Mouse (Mus musculus): Measurements from ENCODE around the gene Glrx.
"Not testable (repeated sequence)": the region's sequence is repeated elsewhere in the genome, so short reads cannot be mapped to it uniquely, and the experiment has no call there.

The Glrx gene

DNA sequence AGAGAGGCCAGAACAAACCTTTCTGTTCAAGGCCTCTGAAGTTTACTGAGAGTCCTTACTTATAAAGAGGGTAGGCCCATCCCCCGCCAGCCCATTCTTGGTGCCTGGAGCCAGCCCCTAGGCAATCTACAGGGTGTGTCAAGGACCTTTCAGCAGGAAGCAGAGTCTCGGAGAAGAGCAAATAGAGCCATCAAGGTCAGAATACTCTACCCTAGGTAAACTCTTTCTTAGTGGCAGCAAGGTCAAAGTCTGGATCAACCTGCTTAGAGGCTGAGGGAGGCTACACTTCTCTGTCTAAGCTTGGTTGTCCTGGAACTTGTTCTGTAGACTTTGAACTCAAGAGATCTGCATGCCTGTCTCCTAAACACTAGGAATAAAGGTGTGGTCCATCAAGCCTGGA lies 4.2 kb upstream of the Glrx start:
- no peak for DNase-seq

DNA sequence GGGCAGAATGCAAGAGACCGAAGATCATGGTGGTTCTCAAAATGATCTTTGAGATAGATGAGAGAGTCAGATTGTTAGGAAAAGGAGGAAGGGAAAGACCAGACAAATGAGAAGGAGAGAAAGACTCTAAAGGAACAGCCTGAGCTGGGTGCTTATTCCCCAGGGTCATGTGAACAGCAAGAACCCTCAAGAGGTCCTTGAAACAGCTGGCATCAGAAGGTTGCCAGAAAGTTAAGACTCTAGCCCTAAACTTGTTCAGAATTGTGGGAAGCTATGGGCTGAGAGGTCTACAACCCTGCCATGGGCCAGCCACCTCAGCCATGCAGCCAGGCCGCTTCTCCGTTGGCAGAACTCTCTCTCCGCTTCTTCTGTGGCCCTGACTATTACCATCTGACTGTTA lies 1.2 kb upstream of the Glrx start:
- no peak for DNase-seq

DNA sequence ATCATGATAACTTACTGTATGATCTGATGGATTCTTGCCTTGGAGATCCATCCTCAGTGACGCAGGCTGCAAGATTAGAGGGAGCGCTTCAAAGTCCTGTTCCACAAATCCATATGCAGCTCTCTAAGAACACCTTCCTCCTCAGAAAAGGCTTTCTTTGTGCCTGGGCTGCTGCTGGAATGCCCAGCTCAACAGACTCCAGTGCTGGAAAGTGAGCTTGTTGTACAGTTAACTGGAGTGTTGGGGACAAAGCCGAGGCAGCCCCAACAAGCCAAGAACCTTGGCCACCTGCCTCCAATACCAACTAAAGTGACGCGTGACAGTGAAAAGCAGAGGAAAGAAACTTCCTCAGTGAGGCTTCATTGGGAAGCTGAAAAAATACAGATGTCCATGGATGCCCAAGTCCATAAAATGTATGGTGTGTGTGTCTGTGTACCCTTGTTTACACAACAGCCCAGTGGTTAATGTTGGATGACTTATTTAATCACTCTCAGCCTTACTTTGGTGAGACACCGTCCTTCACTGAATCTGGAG lies 1.2 kb downstream of the Glrx start:
- DNase-seq = no peak

DNA sequence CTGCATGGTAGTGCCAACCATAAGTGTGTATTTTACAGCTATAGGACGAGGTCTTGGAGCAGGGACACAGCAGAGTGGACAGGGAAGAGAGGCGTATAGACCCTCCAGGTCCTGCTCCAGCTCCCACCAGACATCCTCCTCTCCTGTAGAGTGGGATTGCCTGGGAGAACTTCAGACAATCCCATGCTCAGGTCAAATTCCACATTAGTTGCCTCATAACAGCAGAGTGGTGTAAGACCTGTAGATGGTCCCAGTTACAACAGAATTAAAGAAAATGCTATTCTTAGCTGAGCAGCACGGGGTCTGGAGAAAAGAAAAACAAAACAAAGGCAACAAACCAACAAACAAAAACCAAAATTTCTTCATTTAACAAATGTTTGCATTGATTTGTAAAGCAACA lies 2.3 kb downstream of the Glrx start:
- no peak for DNase-seq

DNA sequence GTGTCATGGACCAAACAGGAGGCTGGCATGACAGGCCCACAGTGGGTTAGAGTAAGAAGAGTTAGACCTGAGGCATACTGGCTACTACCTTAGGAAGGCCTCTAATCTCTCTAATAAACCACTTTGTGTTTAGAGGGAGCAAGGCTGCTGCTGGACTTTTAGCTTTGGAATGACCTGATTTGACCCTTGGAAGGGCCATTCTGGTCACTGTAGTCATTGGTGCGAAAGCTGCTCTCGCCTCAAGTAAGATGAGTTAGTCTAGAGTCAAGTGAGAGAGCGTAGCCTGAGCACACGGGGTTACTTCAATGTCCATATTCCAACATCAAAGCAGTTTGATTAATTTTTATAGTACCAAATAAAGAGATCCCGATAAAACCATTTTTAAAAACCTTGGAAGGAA lies 3.7 kb downstream of the Glrx start:
- no peak for DNase-seq

DNA sequence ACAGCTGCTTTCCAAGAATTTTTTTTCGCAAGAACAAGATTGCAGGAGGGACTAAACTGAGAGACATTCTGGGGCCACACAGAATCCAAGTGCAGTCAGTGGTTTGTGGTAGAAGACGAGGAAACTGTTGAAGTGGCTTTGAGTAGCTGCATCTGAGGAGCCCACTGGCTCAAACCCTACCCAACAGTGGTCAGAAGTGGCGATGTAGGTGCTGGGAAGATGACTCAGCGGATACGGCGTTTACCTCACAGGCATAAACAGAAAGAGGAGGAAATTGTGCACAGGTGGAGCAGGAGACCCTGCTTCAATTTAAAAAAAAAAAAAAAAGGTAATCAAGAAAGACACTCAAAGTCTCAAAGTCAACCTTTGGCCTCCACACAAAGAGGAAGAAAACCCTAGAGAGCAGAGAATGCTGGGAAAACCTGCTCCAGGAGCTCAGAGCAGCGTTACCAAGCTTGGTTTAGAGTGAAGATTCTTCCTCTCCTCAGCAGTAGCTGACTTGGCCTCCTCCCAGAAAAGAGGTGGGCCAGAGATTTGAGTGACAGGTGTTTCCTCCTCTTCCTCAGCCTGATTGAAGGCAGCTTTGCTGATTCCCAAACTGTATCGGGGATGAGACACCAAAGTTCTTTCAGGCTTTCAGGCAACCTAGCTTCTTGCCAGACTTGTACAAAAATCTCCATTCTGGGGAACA lies 4.5 kb downstream of the Glrx start:
- peak in 1 of 2 experiments; percentile 12 for DNase-seq

DNA sequence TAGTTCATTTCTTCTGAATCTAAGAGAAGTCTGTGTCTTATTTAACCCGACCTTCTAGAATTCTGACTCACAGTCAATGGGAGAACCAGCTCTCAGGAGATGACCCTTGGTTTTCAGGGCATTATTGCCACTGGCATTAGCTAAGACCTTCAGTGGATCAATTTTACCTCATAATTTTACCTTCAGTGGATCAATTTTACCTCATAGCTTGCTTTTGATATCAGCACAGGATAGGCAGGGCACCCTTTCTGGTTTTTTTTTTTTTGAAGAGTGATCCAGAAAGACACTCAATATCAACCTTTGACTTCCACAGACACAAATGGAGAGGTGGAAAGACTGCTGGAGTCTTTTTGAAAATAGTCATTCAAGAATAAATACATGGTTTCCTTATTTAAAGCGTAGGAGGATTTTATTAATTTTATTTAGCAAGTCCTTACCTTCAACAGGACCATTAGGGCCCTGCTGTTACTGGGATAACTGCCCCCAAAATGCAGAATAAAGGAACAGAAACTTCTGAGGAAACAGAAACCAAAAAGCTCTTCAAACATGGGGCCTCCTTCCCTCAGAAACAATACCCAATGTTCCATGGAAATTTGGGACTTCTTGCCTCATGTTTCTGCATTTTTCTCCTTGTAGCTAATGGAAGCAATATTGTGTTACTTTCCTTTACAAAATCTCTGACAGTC lies 5.3 kb downstream of the Glrx start:
- no peak for DNase-seq

DNA sequence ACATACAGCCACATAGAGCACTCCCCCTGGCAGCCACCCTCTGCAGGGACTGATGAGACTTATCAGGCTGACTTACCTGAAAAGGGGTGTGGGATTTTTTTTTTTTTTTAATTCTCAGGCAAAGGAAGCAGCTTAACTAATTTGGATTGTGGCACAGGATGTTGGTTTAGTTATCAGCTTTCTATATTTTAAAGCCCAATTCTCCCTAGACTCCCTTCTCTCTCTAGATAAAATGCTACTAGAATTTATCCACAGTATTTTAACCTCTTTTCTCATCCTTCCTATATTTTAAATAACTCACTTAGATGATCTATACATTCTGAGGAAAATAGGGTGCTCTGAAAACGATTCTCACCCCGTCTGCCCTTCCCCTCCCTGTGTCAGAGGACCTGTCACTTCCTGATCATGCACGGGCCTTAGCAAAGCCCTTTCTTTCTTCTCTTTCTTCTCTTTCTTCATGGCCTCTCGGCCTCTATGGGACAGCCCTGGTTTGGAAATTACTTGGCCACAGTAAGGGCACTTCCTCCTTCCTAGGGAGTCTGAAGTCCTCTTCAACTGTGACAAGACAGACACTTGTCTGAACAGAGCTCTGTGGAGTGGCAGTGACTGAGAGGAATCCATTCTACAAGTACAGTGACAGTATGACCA lies 6.0 kb downstream of the Glrx start:
- DNase-seq = no peak

DNA sequence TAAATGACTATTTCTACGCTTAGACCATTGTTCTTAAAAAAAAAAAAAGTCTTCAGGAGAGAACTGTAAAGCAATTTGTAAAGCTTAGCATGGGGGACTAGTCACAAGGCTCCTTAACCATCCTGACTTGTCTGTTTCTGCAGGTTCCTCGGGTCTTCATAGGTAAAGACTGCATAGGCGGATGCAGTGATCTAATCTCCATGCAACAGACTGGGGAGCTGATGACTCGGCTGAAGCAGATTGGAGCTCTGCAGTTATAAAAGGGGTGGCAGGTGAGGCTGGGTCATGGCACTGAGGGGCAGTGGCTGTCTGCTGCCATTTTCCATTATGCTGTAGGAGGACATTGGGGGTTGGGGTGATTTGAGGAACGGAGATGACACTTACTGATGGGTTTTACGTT lies 7.4 kb downstream of the Glrx start:
- DNase-seq = no peak

DNA sequence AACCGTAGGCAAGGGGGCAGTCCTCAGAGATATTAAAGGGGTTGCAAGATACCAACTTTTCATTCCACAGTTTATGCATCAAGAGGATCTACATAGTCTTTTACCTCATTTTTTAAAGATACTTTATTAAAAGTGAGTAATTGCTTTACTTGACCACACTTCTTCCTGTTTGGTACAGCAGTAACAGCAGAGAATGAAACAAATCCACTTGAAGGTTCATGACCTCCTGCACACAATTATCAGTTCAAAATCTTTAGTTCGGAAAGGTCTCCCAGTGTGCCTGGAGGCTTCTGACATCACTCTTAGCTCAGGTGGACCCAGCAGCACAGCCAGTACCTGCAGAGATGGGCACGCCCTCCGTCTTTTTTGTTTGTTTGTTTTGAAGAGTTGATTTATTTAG lies 12.4 kb downstream of the Glrx start:
- no peak for DNase-seq

DNA sequence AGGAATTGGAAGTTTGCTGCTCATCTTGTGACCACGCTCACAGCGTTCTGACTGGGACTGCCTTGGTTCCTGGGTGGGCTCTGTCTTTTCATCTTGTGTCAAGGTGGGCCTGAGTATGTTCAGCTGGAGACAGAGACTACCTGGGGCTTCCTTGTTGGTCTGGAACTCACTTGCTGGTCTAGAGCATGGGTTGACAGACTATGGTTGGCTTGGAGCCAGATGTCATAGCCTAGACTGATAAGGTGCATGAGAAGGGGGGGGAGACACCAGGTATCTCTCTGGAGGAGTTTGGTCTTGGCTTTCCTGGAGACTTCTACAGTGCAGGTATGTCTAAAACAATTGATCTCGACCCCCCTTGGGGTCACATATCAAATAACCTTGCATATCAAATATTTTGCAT lies 13.4 kb downstream of the Glrx start:
- DNase-seq = no peak

DNA sequence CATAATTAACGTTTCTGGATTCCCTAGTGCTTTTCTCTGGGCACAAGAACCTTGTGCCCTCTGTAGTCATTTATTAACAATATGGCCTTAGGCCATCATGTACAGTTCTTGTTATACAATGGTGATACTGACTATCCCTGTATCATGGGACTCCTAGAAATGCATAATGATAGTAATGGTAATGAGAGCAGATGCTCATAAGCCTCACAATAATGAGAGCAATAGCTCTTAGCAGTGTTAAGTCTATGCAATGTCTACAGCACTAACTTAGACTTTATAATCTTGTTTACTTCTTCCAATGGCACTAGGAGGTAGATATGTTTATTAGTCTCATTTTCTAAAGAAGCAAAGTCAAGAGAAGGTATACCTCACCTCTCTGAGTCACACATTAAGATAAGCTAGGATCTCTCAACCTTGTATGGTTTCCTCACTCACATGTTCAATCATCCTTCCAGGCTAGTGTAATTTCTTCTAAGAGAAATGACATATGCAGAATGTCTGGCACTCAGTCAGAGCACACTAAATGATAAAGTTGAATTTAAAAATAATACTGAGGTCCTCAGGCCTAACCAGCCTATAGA lies 19.7 kb downstream of the Glrx start:
- DNase-seq = no peak

DNA sequence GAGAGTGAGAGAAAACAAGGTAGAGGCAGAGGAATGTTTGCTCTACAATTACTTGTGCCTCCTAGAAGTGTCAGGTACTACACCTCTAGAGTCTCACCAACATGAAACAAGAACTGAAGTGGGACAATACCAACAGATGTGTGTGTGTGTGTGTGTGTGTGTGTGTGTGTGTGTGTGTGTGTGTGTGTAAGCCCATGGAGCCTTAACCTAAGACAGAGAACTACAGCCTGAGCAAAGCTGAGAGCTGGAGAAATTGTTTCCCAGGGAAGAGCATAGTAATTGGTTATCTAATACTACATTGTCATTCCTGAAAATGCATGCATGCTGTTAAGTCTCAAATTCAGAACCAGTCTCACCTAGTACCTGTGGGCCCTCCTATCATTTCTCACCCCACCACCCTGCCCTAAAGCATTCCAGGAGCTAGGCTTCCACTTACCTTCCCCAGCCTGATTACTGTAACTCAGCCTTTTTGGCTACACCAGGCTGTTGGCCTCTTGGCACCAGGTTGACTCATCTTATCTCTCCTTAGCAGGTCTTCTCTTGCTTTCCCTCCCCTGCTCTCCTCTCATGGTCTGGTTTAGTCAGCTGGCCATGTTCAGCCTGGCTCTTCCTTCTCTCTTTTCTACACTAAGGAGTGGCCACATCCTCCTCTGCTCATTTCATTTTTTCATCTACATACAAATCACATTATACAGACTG lies 26.0 kb downstream of the Glrx start:
- no peak for DNase-seq

DNA sequence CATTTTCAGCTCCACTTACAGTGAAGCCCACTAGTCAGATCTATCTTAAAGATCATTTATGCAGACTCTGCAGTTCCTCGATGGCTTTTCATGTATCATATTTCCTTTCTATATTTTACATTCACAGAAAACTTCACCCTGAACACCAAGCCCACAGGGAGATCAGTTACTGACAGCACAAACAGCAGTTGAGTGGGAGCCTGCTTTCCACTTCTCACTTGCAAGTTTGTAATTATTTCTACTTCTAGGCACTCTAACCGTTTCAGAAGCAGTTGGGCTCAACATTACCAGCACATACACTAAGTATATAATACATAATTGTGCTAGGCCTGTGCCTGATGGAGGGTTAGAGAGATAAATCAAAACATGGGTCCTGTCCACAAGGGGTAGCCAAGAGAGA lies 28.2 kb downstream of the Glrx start:
- no peak for DNase-seq

DNA sequence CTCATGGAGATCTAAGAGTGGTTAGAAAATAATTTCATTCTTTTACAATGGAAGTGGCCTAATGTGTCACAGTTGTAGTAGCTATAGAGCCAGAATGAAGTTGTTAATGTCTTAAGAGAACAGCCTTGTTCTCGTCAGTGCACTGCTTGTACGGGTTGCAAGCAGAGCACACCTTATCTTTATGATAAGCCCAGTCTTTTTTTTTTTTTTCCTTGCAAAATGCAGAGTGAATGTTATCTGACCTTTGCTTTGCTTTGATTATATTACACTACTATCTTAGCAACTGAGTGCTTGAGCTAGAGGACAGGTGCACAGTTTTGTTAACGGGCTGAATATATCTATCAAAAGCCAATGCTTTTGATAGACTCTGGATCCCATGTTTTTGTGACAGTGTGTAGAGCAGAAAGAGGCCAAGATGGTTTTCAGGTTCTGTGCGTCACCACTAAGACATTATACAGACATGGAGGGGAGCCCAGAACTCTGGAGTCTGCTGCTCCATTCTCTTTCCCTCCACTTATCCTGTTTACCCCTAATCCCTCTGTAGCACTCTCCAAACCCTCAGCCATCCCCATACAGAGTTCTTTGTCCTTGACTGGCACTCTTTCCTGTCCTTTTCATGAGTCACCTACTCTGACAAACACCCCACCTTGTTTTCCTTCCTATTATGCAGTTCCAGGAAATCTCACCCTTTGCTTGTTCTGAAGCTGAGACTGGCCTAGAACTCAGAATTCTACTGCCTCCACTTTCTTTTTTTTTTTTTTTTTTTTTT lies 35.1 kb downstream of the Glrx start:
- DNase-seq = no peak

DNA sequence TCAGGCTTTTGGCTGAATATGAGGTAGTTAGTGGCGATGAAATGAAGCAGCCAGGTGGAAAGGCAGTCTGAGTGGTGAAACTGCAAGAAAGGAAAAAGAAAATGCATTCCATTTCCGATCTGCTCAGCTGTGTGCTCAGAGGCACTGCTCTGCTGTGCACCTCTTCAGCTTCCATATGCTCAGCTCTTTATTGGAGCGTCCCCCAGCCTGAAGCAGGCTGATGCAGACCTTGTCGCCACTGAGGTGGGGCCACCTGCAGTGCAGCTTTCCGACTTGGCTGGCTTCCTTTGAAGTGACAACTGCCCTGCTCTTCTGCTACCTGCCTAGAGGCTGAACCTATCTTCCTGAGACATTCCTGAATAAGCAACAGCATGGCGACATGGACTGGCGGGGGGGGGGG lies 36.5 kb downstream of the Glrx start:
- not testable (repeated sequence) for DNase-seq

DNA sequence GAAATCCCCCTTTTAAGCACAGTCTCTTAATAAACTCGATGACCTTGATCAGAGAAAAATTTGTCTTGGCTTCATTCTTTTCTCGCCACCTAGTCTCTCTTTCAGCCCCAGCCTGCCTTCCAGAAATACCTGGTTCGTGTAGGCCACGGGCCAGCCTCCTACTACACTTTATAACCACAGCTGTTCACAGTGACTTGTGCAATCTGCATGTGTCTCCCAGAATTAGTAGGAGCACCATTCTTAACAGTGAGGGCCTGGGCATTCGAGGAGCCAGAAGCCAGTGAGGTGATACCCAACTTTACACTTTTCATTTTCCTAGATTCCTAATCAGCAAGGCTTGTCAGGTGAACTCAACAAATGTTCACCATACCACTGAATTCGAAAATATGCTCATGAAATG lies 36.9 kb downstream of the Glrx start:
- no peak for DNase-seq

DNA sequence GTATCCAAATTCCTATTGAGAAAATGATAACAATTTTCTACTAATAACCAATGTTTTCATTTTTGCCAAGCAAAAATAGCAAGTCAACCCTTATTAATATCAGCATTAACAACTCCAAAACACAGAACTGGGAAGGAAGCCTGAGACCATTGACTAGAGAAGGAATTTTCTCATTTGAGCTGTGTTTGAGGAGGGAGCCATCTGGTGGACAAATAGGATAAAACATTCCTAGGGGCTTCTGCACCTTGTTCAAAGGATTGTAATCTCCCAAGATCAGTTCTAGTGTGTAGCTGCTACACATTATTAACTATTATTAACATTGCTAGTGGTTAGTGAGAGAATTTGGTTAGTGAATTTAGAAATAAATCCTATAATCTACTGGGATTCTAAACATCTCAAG lies 38.2 kb downstream of the Glrx start:
- DNase-seq = peak in 1 of 2 experiments; percentile 56

DNA sequence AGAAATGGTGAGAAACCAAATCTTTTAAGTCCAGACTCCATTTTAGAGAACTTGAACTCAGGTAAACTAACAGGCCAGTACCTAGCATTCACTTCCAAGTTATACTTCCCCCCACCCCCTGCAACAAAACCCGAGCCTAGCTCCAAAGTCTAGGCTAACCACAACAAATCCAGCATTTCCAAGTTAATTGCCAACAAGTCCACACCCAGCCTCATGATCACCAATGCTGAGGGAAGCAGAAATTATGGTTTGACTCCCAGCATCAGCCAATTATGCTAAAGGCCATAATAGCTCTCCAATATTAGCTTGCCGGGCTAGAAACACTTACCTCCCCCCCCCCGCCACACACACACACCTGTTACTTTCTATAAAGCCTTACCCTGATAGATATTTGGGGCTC lies 40.1 kb downstream of the Glrx start:
- DNase-seq = no peak

DNA sequence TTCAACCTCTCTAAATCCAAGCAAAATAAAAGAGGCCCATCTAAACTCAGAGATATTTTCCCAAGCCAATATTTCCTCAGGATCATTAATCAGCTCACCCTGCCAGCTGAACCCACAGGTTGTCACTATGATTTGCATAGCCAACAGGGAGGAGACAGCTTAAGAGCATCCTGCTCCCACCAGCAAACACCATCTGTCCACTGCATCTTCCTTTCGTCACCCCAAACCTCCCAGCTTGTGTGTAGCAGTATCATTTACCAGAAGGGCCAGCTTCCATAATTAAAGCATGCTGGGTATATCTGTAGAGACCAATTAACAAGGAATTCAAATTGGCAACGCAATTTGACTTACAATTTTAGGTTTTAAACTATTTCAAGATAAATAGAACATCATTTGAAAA lies 40.8 kb downstream of the Glrx start:
- no peak for DNase-seq

DNA sequence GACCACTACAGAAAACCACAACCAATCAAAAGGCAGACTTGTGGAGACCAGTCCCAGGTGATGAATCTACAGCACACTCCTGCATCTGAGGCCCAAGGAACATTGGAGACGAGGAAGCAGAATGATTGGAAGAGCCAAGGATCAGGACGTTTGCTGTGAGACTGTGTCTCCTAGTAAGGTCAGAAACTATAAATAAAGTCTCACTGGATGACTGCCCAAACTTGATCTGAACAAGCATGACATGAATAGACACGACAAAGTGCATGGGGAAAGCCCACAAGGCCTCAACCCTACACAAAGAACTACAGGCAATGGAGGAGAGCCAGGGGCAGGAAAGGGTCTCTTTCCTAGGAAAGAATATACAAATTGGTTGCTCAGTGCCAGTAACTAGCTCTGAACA lies 44.1 kb downstream of the Glrx start:
- DNase-seq = no peak

DNA sequence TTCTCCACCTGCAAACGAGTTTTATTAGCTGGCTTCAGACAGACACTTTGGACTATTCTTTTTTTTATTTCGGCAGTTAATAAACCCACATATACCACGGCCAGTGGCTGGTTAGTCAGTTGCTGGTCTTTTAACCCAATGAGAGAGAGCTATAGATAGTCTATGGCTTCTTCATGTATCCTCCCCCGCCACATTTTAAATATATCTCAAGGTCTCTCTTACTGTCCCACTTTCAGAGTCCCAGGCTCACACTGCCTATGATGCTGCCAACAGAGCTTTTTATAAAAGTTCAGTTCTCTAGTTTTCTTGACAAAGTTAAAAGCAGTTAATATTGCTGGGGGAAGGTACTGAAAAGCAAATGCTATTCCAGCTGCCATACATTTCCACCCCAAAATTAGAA lies 52.2 kb downstream of the Glrx start:
- no peak for DNase-seq

All from kidney, postnatal 25 days (tissue).